Mouse (Mus musculus): ENCODE measurements around the gene Vps37d.

Vps37d gene

DNA sequence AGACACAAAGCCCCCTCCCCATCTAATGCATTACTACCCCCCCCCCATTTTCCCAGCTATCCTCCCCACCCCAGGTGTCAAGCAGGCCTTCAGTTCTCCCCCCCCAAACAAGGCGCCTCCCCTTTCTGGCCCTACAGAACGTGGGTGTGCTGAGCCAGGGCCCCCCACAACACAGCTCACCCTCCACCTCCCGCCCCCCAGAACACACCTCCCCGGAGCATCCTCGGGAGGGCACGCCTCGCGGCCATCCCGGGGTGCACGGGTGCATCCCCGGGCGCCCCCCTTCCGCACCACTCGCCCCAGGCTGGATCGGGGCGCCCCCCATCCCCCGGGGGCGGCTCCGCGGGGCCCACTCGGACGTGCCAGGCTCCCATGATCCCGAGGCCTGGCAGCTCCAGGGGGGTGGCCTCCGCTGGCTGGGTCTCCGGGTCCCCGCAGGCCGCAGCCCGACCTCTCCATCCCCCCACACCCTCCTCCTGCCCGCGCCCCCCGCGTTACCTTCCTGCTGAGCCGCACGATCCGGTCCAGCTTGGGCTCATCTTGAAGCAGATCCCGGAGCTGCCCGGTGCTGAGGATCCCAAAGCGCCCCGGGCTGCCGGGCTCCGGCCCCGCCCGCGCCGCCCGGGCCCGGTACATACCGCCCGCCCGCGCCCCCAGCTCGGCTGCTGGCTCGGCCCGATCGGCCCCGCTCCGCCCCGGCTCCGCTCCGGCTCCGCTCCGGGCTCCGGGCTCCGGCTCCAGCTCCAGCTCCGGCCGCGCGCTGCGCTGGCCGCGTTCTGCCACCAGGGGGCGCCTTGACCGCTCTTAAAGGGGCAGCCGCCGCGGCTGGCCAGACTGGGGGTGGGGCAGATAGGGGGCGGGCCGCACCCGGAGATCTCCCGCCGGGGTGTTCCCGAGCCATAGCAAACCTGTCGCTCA lies at the start of gene Vps37d:
Vps37d (minus strand) TSS at position 703 of the 918 bp plus-strand sequence.
- DNase-seq (ENCODE audit: low read depth in 2 of 2, low spot score in 2 of 2), result peak; percentile 80 to 82

DNA sequence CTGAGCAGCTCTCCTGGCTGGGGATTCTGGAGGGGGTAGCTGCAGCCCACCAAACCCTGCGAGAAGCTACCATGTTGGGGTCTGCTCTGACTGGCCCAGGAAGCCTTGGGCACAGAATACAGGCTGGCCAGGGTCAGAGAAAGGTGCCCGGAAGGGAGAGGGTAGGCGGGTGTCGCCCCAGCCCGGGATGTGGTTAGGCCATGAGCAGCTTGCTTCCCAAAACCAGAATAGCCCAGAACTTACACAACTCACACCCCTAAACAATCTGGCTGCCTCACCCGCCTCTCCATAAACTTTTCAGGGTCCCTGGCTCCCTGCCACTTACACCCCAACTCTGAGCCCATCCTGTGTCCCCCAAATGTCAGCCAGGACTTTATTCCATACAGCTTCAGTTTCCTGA lies 49.6 kb upstream of the Vps37d start:
- DNase-seq (ENCODE audit: low read depth in 2 of 2, low spot score in 2 of 2), result no peak

DNA sequence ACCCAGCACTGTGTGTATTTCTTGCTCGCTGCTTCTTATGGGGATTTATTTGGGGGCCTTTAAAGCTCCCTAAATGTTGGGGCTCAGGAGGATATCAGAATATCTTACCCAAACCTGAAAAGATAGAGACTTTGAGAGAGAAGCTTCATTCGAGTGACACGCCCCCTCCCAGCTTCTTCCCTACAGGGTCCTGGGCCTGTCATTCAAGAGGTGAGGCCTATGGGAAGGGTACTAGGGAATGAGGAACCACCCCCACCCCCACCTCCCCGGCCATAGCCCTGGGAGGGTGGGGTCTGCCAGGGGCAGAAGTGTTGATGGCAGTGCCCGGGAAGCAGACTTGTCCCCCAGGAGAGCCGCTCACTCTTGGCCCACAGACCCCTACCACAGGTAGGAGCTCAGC lies 48.1 kb upstream of the Vps37d start:
- no peak for DNase-seq (ENCODE audit: low read depth in 2 of 2, low spot score in 2 of 2)

DNA sequence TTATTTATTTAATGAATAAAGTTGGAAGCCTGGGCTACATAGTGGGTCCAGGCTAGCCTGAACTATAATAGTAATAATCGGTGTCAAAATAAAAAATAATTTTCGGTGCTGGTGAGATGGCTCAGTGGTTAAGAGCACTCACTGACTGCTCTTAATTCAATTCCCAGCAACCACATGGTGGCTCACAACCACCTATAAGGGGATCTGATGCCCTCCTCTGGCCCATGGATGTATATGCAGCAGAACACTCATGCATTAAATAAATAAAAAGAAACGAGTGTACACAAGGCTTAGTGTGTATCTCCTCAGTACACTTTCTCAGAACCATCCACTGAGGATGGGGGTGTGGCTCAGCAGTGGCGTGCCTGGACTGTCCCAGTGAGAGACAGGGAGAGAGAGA lies 42.7 kb upstream of the Vps37d start:
- DNase-seq (ENCODE audit: low read depth in 2 of 2, low spot score in 2 of 2), result no peak

DNA sequence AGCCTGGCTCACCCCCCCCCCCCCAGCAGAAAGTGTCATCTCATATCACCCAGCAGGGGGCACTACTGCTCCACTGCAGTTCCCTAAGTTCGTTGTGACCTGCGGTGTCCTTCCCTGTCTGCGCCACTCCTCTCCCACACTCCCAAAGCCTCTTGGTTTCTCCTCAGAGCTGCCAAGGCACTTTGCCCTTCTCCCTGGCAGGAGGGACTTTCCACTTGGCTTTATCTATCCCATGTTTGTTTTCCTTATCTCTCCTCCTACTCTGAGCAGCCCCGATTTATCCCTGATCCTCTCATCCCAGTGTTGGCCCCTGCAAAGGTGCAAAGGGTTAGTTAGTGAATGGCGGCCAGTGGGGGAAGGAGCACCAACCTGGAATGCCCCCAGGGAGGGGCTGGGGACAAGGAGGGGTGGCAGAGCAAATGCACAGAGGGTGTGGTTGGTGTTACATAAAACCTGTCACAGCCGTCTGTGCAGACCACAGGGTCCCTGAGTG lies 40.6 kb upstream of the Vps37d start:
- peak; percentile 51 for DNase-seq (ENCODE audit: low read depth in 2 of 2, low spot score in 2 of 2)

DNA sequence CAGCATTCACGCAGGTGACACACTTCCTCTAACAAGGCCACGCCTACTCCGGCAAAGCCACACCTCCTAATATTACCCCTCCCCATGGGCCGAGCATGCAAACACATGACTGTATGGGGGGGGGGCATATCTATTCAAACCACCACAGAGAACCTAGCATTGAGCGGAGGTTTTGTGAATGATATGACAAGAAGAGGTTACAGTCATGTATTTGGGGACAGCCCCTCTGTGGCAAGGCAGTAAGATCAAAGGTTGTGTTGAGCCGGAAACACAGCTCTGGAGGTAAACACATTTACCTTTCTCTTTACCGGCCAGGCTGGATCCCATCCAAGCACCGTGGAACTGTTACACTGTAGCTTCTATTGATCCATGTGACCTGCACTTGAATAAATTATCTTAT lies 37.2 kb upstream of the Vps37d start:
- no peak for DNase-seq (ENCODE audit: low read depth in 2 of 2, low spot score in 2 of 2)

DNA sequence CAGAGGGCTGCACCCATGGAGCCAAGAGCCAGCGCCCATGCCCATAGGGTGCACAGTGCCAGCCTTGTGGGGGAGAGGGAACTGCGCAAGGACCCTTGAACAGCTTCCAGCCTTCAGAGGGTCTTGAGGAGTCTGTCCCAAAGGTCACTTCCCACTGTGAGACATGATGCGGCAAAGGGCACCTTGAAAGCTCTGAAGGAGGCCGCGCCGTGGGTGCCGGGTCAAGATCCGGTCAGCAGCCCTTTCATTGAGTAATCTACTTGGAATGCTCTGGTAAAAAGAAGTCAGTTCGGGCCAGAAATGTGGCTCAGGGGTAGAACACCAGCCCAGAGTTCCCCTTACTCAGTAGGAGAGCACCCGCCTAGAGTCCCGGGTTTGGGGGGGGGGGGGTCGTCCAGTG lies 35.7 kb upstream of the Vps37d start:
- DNase-seq (ENCODE audit: low read depth in 2 of 2, low spot score in 2 of 2), result no peak

DNA sequence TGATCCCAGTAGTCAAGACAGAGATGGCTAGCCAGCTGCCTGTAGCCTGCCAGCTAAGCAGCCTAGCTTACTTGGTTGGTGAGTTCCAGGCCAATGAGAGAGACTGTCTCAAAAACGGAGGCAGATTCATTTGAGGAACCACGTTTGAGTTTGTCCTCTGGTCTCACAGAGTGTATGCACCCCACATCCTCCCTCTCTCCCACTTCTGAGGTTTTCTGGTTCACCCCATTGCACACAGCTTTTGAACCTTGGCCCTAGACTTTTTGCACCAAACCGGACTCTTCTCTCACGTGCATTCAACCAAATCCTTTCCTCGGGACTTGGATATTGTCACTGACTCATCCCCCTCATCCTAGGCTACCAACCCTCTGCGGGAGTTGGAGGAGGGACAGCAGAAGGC lies 31.9 kb upstream of the Vps37d start:
- no peak for DNase-seq (ENCODE audit: low read depth in 2 of 2, low spot score in 2 of 2)

DNA sequence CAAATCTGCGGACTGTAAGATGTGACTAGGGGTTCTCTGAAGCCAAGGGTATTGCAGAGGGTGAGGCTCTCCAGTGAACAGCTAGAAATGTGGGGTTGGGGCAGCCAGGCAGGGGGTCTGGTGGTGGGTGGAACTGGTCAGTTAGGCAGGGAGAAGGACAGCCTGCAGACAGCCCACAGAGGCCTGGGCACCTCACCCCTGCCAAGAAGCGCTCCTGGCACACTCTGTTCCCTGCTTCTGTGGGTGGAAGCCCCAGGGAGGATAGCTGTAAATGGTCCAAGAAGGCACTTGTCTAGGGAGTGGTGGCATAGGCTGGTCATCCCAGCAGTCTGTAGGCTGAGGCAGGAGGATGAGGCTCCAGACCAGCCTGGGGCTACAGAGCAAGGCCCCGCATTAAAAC lies 31.4 kb upstream of the Vps37d start:
- DNase-seq (ENCODE audit: low read depth in 2 of 2, low spot score in 2 of 2), result no peak

DNA sequence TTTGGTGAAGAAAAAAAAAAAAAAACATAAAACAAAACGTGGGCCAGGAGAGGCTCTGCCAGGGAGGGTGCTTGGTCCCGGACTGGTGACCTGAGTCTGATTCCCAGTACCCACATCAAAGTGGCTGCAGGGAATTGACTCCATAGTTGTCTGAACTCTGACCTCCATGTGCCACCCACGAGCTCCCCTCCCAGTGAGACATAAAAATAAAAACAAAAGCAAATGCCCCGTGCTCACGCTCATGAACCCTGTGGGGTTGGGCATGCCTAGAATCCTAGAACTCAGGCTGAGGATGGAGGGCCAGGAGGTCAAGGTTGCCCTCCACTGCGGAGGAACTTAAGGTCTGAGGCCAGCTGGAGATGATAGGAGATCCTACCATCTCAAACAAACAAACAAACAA lies 31.0 kb upstream of the Vps37d start:
- no peak for DNase-seq (ENCODE audit: low read depth in 2 of 2, low spot score in 2 of 2)

DNA sequence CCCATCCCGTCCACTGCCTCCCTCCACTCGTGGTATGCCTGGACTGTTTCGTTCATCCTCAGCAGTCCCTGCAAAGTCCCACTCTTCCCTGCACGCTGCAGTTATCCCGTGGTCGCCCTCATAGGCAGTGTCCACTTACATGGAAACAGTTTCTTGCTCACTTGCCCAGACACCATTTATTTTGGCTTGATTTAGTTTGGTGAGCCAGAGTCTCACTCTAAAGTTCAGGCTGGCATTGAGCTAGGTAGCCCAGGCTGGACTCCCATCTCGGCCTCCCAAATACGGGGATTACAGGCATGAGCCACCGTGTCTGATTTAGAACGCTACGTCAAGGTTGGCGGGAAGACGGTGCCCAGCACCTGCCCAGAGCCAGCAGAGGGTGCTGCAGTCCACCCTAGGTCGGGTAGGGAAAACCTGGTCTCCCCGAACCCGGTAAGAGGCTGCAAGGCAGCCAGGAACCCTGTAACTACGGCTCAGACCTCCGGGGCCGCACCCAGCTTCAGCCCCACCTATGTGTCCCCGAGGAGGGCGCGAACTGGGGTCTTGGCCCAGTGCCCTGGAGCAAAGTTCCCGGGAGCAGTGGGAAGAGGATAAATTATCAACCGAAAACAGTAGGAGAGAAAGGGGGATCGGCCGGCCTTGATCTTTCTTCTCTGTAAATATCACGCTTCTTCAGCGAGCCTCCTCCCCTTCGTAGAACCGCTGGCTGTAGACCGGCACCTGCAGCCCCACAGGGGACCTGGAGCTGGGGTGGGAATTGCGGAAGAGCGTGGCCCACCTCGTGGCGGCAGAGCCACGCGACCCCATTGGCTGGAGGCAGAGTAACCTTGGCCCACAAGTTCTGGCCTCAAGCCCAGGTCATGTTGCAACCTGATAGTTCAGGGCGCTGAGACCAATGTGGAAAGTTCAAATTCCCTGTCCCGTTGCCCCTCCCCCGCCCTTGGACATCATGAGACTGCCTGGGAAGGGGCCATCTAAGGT lies 29.7 kb upstream of the Vps37d start:
- DNase-seq (ENCODE audit: low read depth in 2 of 2, low spot score in 2 of 2), result peak in 1 of 2 experiments; percentile 19

DNA sequence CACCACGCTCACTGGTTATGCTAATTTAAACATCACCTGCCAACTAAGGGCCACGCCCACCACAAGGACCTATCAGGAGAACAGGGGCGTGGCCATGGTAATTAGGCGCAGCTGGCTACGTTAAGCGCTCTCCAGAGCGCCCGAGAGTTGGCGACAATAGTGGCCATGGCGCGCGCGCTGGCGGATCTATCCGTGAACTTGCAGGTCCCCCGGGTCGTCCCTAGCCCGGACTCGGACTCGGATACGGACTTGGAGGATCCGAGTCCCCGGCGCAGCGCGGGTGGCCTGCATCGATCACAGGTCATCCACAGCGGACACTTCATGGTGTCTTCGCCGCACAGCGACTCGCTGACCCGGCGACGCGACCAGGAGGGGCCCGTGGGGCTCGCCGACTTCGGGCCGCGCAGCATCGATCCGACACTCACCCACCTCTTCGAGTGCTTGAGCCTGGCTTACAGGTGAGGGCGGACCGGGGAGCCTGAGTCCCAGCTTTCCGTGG lies 28.7 kb upstream of the Vps37d start:
- peak in 1 of 2 experiments; percentile 30 for DNase-seq (ENCODE audit: low read depth in 2 of 2, low spot score in 2 of 2)

DNA sequence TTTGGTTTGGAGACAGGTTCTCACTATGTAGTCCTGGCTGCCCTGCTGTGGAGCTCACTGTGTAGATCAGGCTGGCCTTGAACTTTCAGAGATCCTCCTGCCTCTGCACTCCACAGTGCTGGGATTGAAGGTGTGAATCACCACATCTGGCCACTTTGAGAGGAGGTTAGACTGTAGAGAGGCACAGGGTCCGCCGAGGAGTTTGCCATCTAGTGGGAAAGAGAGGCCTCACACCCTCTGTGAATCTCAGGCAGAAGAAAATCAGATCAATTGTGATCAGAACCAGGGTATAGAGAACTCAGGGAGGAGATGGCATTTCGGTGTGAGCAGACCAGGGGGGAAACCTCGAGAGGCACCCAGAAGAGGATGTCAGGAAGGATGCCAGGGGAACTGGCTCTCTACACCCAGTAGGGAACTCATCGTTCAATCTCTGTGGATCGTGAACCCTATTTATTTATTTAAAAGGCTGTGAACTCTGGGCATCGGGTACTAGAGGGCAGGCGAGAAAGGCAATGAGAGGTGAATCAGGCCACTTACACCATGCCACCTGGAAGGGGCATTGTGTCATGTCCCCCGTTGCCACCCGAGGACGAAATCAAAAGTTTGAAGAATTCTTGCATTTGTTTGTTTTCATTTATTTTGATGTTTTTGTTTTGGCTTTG lies 26.1 kb upstream of the Vps37d start:
- peak in 1 of 2 experiments; percentile 35 for DNase-seq (ENCODE audit: low read depth in 2 of 2, low spot score in 2 of 2)

DNA sequence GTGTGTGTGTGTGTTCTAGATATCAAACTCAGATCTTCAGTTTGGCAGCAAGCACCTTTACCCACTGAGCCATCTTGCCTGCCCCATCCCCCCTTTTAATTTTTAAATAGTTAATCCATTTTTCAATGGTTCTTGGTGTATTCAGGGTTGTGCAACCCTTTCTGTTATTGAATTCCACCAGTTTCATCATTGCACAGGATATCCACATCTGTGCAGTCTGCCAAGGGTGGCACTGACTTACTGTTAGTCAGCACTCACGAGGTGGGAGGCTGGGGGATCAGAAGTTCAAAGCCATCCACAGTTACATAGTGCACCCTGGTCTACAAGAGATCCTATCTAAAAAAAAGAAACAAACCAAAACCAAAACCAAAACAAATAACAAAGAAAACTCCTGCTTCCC lies 22.9 kb upstream of the Vps37d start:
- DNase-seq (ENCODE audit: low read depth in 2 of 2, low spot score in 2 of 2), result no peak

DNA sequence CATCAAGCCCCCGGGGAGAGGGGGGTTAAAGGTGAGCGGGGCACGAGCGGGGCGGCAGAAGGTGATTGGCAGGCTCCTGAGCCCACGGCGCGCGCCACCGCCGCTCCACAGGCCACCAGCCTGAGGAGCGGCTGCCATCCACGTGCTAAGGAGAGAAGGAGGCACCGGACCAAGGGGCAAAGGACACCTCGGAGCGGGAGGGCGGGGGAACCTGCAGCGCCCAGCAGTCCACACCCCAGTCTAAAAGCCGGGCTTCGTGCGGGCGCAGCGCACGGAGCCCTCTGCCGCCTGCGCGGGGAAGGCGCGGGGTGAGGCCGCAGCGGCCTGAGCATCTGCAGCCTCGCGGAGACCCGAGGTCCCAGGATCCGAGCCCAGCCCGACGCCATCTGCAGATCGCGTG lies 11.6 kb upstream of the Vps37d start, which contains the start of gene Mlxipl:
Mlxipl (plus strand) TSS at position 238 of the 400 bp plus-strand sequence.
- no peak for DNase-seq (ENCODE audit: low read depth in 2 of 2, low spot score in 2 of 2)

DNA sequence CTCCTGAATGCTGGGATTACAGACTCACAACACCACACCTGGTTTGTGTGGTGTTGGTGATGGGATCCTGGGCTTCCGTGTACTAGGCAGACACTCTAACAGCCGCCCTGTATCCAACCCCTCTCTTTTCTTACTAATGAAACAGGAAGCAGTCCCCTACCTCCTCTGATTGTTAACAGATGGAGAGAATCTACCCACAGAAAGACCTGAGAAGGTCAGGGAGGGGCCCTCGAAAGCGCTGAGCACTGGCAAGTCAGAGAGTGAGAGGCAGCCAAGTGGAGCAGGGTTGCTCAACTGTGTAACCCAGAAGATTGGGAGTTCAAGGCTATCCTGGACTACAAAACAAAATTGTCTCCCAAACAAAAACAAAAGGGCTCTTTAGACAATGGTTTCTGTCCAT lies 8.8 kb upstream of the Vps37d start:
- DNase-seq (ENCODE audit: low read depth in 2 of 2, low spot score in 2 of 2), result no peak

DNA sequence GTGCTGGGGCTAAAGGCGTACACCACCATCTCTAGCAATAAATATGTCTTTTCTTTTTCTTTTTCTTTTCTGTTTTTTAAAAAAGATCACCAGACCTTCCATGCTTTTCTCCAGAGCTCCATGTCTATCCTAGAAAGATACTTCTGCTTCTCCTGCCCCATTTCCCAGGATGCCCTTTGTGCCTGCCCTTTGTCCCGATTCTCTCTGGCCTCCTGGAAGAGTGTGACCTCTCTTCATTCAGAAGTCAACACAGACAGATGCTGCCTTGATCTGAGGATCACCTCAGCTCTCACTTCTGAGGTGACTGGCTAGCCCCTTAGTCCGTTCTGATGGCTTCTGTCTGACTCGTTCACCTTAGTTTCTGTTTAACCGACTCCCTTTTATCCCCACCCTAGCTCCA lies 2.5 kb upstream of the Vps37d start:
- no peak for DNase-seq (ENCODE audit: low read depth in 2 of 2, low spot score in 2 of 2)

DNA sequence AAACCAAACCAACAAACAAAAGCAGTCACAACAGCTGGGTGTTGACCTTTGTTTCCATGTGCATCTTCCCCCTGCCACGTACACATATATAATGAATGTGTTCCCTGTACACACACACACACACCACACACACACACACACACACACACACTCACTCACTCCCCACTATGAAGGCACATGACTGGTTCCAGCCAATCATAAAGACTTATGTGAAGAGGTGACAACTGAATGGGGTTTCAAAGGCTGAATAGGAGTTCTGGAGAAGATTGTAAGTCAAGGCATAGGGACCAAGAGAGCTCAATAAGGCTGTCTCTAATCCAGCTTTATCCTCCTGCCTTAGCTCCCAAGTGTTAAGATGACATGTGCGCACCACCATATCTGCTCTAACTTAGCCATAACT lies 1.5 kb upstream of the Vps37d start:
- DNase-seq (ENCODE audit: low read depth in 2 of 2, low spot score in 2 of 2), result no peak

DNA sequence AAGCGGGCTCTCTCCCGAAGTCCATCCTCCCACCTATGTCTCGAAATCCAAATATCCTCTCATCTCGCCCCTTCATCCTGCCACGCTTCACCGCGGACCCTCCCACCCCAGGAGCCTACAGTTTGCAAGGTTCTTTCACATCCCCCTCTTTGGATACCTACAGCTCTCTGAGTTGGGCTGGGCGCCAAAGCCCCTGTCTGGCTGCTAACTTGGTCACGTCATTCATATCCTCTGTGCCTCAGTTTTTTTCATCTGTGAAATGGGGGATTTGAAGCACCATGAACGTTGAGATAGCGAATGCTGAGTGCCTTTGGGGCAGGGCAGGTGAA lies 380 bp upstream of the Vps37d start:
- DNase-seq (ENCODE audit: low read depth in 2 of 2, low spot score in 2 of 2), result no peak

DNA sequence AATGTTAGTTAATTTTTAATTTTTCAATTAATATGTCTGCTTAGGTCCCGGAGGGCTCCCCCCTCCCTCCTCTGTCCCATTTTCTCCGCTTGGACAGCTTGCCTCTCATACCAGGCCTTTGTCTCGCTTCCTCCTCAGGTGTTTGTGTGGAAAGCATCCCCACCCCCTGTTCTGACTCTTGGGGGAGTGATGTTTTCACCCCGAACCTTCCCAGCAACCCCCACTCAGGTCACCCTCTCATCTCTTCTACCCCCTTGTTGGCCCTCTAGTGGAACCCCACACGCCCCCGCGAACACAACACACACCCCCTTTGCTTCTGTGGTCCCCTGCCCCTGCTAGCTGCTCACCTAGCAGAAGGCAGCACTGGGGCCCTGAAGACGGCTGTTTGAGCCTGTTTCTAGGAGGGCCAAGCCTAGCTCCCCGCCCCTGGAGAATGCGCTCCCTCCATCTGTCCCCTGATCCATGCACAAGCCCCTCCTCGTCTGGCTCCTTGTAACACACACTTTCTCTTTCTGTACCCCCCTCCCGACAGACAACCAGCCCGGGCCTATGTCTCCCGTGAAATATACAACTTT lies 1.0 kb downstream of the Vps37d start:
- no peak for DNase-seq (ENCODE audit: low read depth in 2 of 2, low spot score in 2 of 2)

DNA sequence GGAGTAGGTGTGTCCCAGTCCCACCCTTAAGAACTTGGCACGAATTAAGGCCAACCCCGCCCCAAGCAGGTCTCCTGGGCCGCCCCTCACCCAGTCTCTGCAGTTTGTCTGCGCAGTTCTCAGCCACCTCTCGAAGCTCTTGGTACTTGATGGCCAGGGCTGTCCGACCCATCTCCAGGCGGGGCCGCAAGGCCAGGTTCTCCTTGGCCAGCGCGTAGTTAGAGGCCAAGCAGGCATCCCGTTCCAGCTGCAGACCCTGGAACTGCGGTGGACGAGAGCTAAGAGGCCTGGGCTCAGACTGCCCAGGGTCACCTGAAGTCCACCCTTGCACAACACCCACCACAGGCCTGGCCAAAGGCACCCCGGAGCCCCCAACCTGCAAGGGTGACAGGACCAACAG lies 1.7 kb downstream of the Vps37d start:
- DNase-seq (ENCODE audit: low read depth in 2 of 2, low spot score in 2 of 2), result no peak

Measured in CD8-positive naive resting alpha-beta T cell, adult 2 months (primary cell).